Mouse (Mus musculus) hindbrain, embryonic 15.5 days (tissue): ENCODE measurements at regions not wholly inside any gene's neighbourhood (a gene's known extent, or its start where the extent isn't known, plus 50 kb on each side); places are given as distances from the start of the nearest gene placed in this dataset.

Experiments used
- ATAC-seq: fragments of 200-750 bp; cut with Nextera tagmentation; 2 replicates; pipeline ENCODE4 v1.8.0; 2017; ENCODE audit warnings: low read depth, moderate number of reproducible peaks, moderate TSS enrichment; ENCODE audit not compliant: low FRiP score
- H3K27ac ChIP-seq: fragments of 300-500 bp; sonication (generic); replicated peaks from 2 replicates; pipeline ENCODE4 v1.5.1; 2015; ENCODE audit warnings: mild to moderate bottlenecking, inconsistent platforms
- H3K27me3 ChIP-seq: fragments of 300-500 bp; sonication (generic); 2 replicates; pipeline ENCODE4 v1.6.1; 2015; ENCODE audit warnings: control low read depth, inconsistent platforms
- H3K36me3 ChIP-seq: fragments of 300-500 bp; sonication (generic); 2 replicates; pipeline ENCODE4 v1.6.1; 2015; ENCODE audit warnings: control low read depth, inconsistent platforms
- H3K4me1 ChIP-seq: fragments of 300-500 bp; sonication (generic); replicated peaks from 2 replicates; pipeline ENCODE4 v1.6.1; 2015; ENCODE audit warnings: control low read depth, inconsistent platforms
- H3K4me2 ChIP-seq: fragments of 300-500 bp; sonication (generic); 2 replicates; pipeline ENCODE4 v1.6.1; 2015; ENCODE audit warnings: moderate library complexity, mild to moderate bottlenecking, inconsistent platforms
- H3K4me3 ChIP-seq: fragments of 300-500 bp; sonication (generic); 2 replicates; pipeline ENCODE4 v1.5.1; 2015; ENCODE audit warnings: mild to moderate bottlenecking, inconsistent platforms
- H3K9ac ChIP-seq: fragments of 300-500 bp; sonication (generic); 2 replicates; pipeline ENCODE4 v1.6.1; 2015; ENCODE audit warnings: inconsistent platforms
- H3K9me3 ChIP-seq: fragments of 300-500 bp; sonication (generic); 2 replicates; pipeline ENCODE4 v1.6.1; 2016; ENCODE audit warnings: control low read depth, inconsistent platforms
- WGBS: fragments of 180-500 bp; shearing (Covaris S2); methylation state at CpG from one replicate; pipeline ENCODE4 v1.1.7; 2015; 5-methylcytosine and 5-hydroxymethylcytosine counted together

GRCm38 (mm10) chr17:4464286-4464880 is 529.7 kb upstream of the Arid1b start:
- no peaks in the 10 kb centered on the region for H3K36me3 ChIP-seq
- H3K4me2 ChIP-seq, result no peak overlapping the region
- no peak for ATAC-seq
- no peaks in the 10 kb centered on the region; the same call in 1 of the 2 replicates for H3K4me1 ChIP-seq
- H3K4me3 ChIP-seq, result no peak overlapping the region
- 0 out of 2 replicates have a peak overlapping the region, but pooled peaks have one; percentile 10 for H3K27ac ChIP-seq
- H3K27me3 ChIP-seq, result no peaks in the 10 kb centered on the region
- no peak overlapping the region for H3K9ac ChIP-seq
- WGBS, result 58% methylated on average over 2 of the region's 2 CpGs
- H3K9me3 ChIP-seq, result no peaks in the 10 kb centered on the region

GRCm38 (mm10) chr17:4465741-4466140 is 528.4 kb upstream of the Arid1b start:
- 94% methylated on average over 6 of the region's 6 CpGs for WGBS
- no peak overlapping the region for H3K4me3 ChIP-seq
- H3K27me3 ChIP-seq, result no peaks in the 10 kb centered on the region
- no peak overlapping the region for H3K27ac ChIP-seq
- H3K4me1 ChIP-seq, result no peaks in the 10 kb centered on the region; the same call in 1 of the 2 replicates
- ATAC-seq, result no peak
- no peaks in the 10 kb centered on the region for H3K36me3 ChIP-seq
- no peak overlapping the region for H3K4me2 ChIP-seq
- no peak overlapping the region for H3K9ac ChIP-seq
- no peaks in the 10 kb centered on the region for H3K9me3 ChIP-seq

DNA sequence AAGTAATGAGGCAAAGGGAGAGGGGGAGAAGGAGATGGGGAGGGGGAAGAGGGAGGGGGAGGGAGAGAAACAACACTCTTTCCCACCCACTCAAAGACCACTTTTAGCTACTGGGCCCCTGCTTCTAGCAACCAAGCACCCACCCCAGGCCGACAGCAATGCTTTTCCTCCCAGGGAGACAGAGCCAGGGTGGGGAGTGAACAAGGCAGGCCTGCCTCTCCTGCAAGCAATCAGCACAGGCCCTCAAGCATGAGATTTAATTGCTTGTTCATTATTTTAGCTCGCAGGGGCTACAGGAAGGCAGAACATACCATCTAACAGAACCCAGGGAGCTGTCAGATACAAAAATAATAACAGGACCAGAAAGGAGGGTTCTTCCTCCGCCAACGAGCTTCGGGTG is 521.7 kb upstream of the Arid1b start:
- no peak overlapping the region for H3K9ac ChIP-seq
- no peaks in the 10 kb centered on the region for H3K9me3 ChIP-seq
- 48% methylated on average over 5 of the region's 5 CpGs for WGBS
- H3K36me3 ChIP-seq, result no peaks in the 10 kb centered on the region
- no peak overlapping the region for H3K4me3 ChIP-seq
- no peaks in the 10 kb centered on the region for H3K27me3 ChIP-seq
- H3K4me1 ChIP-seq, result no peaks in the 10 kb centered on the region
- H3K27ac ChIP-seq, result no peak overlapping the region
- H3K4me2 ChIP-seq, result no peak overlapping the region
- ATAC-seq, result no peak; the same call in 1 of the 2 replicates

- Histone ChIP-seq H3K36me3 (no peaks in the 10 kb centered on the region), H3K4me2 (no peak overlapping the region), H3K27ac (no peak overlapping the region), H3K9ac (no peak overlapping the region), H3K4me3 (no peak overlapping the region), H3K27me3 (no peaks in the 10 kb centered on the region), H3K9me3 (no peaks in the 10 kb centered on the region), H3K4me1 (no peaks in the 10 kb centered on the region)
- ATAC-seq, result no peak
- 69% methylated on average over 5 of the region's 5 CpGs for WGBS
Measured at GRCm38 (mm10) chr17:4474350-4474749, 519.8 kb upstream of the Arid1b start.

- no peak for ATAC-seq
- H3K9me3 ChIP-seq, result no peaks in the 10 kb centered on the region
- no peaks in the 10 kb centered on the region for H3K4me1 ChIP-seq
- H3K4me3 ChIP-seq, result no peak overlapping the region
- no peak overlapping the region for H3K9ac ChIP-seq
- no peaks in the 10 kb centered on the region for H3K27me3 ChIP-seq
- no peak overlapping the region for H3K4me2 ChIP-seq
- 93% methylated on average over 3 of the region's 3 CpGs for WGBS
- no peaks in the 10 kb centered on the region for H3K36me3 ChIP-seq
- no peak overlapping the region for H3K27ac ChIP-seq
Measured at GRCm38 (mm10) chr17:4475665-4476064, 518.5 kb upstream of the Arid1b start.

GRCm38 (mm10) chr17:4494392-4494791 is 499.7 kb upstream of the Arid1b start:
- ATAC-seq, result no peak
- whole genome bisulfite sequencing, result 92% methylated on average over 2 of the region's 2 CpGs
- H3K4me1 ChIP-seq, result peaks cover 15% of the 10 kb centered on the region
- no peak overlapping the region for H3K27ac ChIP-seq
- no peaks in the 10 kb centered on the region for H3K27me3 ChIP-seq
- H3K4me3 ChIP-seq, result no peak overlapping the region
- no peaks in the 10 kb centered on the region for H3K36me3 ChIP-seq
- no peaks in the 10 kb centered on the region for H3K9me3 ChIP-seq
- H3K4me2 ChIP-seq, result no peak overlapping the region
- no peak overlapping the region for H3K9ac ChIP-seq

GRCm38 (mm10) chr17:4500504-4500903 is 493.6 kb upstream of the Arid1b start:
- H3K4me2 ChIP-seq, result no peak overlapping the region

DNA sequence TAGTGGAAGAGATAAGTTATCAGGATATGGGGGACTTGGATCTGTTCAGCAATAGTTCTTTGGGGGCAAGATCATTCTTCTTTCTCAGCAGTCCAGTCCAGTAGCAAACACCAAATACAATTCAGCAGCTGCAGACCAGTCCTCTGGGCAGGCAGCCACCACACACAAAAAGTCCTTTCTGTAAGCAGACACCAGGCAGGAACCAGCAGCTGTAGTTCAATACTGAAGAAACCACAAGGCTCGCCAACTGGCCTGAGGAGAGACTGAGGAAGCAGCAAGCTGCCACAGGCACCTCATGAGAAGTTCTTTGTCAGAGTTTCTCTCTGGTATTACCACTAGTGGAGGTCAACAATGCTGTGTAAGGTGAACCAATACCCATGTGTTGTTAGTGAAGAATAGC is 493.1 kb upstream of the Arid1b start:
- Histone ChIP-seq H3K4me2 (no peak overlapping the region), H3K36me3 (no peaks in the 10 kb centered on the region), H3K4me1 (peaks cover 8% of the 10 kb centered on the region), H3K9me3 (no peaks in the 10 kb centered on the region), H3K4me3 (no peak overlapping the region), H3K27ac (no peak overlapping the region), H3K9ac (no peak overlapping the region), H3K27me3 (no peaks in the 10 kb centered on the region)
- 84% methylated on average over 1 of the region's 1 CpGs for WGBS
- no peak for ATAC-seq

More at GRCm38 (mm10) chr17:4500504-4500903, 493.6 kb upstream of the Arid1b start:
- no peaks in the 10 kb centered on the region for H3K36me3 ChIP-seq
- 57% methylated on average over 5 of the region's 5 CpGs for WGBS
- no peak for ATAC-seq
- no peak overlapping the region for H3K9ac ChIP-seq
- H3K4me1 ChIP-seq, result peaks cover 8% of the 10 kb centered on the region
- H3K27me3 ChIP-seq, result no peaks in the 10 kb centered on the region
- H3K4me3 ChIP-seq, result no peak overlapping the region
- no peaks in the 10 kb centered on the region for H3K9me3 ChIP-seq
- H3K27ac ChIP-seq, result no peak overlapping the region

DNA sequence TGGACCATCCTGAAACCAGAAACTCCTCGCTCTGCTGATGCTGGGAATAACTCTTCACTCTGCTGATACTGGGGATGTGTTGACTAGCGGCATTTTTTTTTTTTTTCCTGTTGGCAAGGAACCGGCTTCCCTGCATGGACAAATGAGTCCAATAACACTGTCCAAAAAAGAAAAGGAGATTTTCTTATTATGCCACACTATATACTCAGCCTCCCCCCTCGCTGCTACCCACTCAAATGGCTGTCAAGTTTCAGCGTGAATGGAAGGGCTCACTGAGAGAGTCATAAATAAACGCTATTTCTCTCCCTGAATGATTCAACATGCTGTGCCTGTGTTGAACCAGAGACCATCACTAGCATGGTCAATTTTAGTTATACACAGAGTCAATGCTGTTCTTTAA is 489.2 kb upstream of the Arid1b start:
- Histone ChIP-seq H3K9ac (no peak overlapping the region), H3K4me2 (no peak overlapping the region), H3K4me1 (no peaks in the 10 kb centered on the region), H3K27ac (no peak overlapping the region), H3K36me3 (no peaks in the 10 kb centered on the region), H3K9me3 (no peaks in the 10 kb centered on the region), H3K27me3 (no peaks in the 10 kb centered on the region), H3K4me3 (no peak overlapping the region)
- WGBS, result 61% methylated on average over 6 of the region's 6 CpGs
- ATAC-seq, result no peak

- Histone ChIP-seq H3K4me3 (no peak overlapping the region), H3K36me3 (no peaks in the 10 kb centered on the region), H3K27ac (no peak overlapping the region), H3K4me1 (no peaks in the 10 kb centered on the region), H3K4me2 (no peak overlapping the region), H3K9me3 (no peaks in the 10 kb centered on the region), H3K9ac (no peak overlapping the region), H3K27me3 (no peaks in the 10 kb centered on the region)
- WGBS, result 72% methylated on average over 3 of the region's 3 CpGs
- ATAC-seq, result no peak
Measured at GRCm38 (mm10) chr17:4509506-4509905, 484.6 kb upstream of the Arid1b start.

GRCm38 (mm10) chr17:4516141-4516540 is 478.0 kb upstream of the Arid1b start:
- Histone ChIP-seq H3K9ac (no peak overlapping the region), H3K4me2 (no peak overlapping the region), H3K4me3 (no peak overlapping the region), H3K27ac (no peak overlapping the region), H3K27me3 (no peaks in the 10 kb centered on the region), H3K9me3 (no peaks in the 10 kb centered on the region), H3K36me3 (no peaks in the 10 kb centered on the region), H3K4me1 (peaks cover 9% of the 10 kb centered on the region; the same call in 1 of the 2 replicates)
- 74% methylated on average over 7 of the region's 7 CpGs for WGBS
- ATAC-seq, result no peak

- Histone ChIP-seq H3K27ac (no peak overlapping the region), H3K4me3 (no peak overlapping the region), H3K9ac (no peak overlapping the region), H3K4me1 (peaks cover 9% of the 10 kb centered on the region; the same call in 1 of the 2 replicates), H3K4me2 (no peak overlapping the region), H3K9me3 (no peaks in the 10 kb centered on the region), H3K36me3 (no peaks in the 10 kb centered on the region), H3K27me3 (no peaks in the 10 kb centered on the region)
- WGBS, result 39% methylated on average over 3 of the region's 3 CpGs
- no peak for ATAC-seq
Measured at GRCm38 (mm10) chr17:4516846-4517245, 477.3 kb upstream of the Arid1b start.

GRCm38 (mm10) chr17:4521031-4521430 is 473.1 kb upstream of the Arid1b start:
- Histone ChIP-seq H3K27ac (no peak overlapping the region), H3K9me3 (no peaks in the 10 kb centered on the region), H3K36me3 (no peaks in the 10 kb centered on the region), H3K4me2 (no peak overlapping the region), H3K27me3 (no peaks in the 10 kb centered on the region), H3K4me1 (peaks cover 9% of the 10 kb centered on the region; the same call in 1 of the 2 replicates), H3K4me3 (no peak overlapping the region), H3K9ac (no peak overlapping the region)
- WGBS, result 93% methylated on average over 4 of the region's 4 CpGs
- no peak for ATAC-seq
